Mouse (Mus musculus) megakaryocyte, embryonic 14.5 days (primary cell): ENCODE data around the gene Tcirg1.

Experiments used
- FLI1 ChIP-seq: IDR thresholded peaks from 2 replicates; pipeline ENCODE4 v1.6.1; 2012; ENCODE audit warnings: low read length, inconsistent platforms, mixed read lengths
- GATA1 ChIP-seq: IDR thresholded peaks from 3 replicates; pipeline ENCODE4 v1.6.1; 2012; ENCODE audit warnings: mixed read lengths, low read length, inconsistent platforms, borderline replicate concordance

- TF ChIP-seq GATA1, result no peak
- no peak for TF ChIP-seq FLI1
These were observed 5.6 kb upstream of the Tcirg1 start, which contains the start of gene Ndufs8 for GRCm38 (mm10) chr19:3912337-3913204.
